ENCODE assay signal across 23 mouse cellular contexts in genomic region chr14:89556245-89556644, GRCm38 (mm10).
DNase-seq lines count a peak whose midpoint lies in the region; ATAC-seq lines count a peak whose summit lies in the region.
"Had no signal": no experiment of that assay in that cellular context is flagged by ENCODE, and none has a peak within 500 bp of the region (broad histone marks: within the 10 kb centered on the region; RNA-seq: fewer than 3 reads in every experiment).

No protein-coding gene starts in this region.

- H3K4me1 ChIP-seq in embryonic facial prominence, embryonic 14.5 days (ENCODE audit: control insufficient read depth, insufficient read depth, low read length) = no peaks in the 10 kb centered on the region
- H3K4me1 ChIP-seq in embryonic facial prominence, embryonic 10.5 days = no peaks in the 10 kb centered on the region
- no peaks in the 10 kb centered on the region for H3K4me1 ChIP-seq in forebrain, embryonic 12.5 days
- no peaks in the 10 kb centered on the region for H3K4me1 ChIP-seq in forebrain, embryonic 15.5 days
- H3K4me1 ChIP-seq in midbrain, embryonic 11.5 days (ENCODE audit: control insufficient read depth, insufficient read depth, low read length) = no peaks in the 10 kb centered on the region
- no peaks in the 10 kb centered on the region for H3K4me1 ChIP-seq in midbrain, embryonic 16.5 days (ENCODE audit: control insufficient read depth, insufficient read depth, low read length)
- H3K4me1 ChIP-seq: embryonic facial prominence, embryonic 13.5 days had no signal

- no peak overlapping the region for H3K9ac ChIP-seq in embryonic facial prominence, embryonic 14.5 days (ENCODE audit: low read depth, low read length)
- no peak overlapping the region for H3K9ac ChIP-seq in forebrain, embryonic 12.5 days
- no peak overlapping the region for H3K9ac ChIP-seq in forebrain, embryonic 15.5 days (replicated peaks)
- no peak overlapping the region for H3K9ac ChIP-seq in midbrain, embryonic 11.5 days (ENCODE audit: low read length)
- no peak overlapping the region for H3K9ac ChIP-seq in midbrain, embryonic 16.5 days (ENCODE audit: low read depth, low read length)
- H3K9ac ChIP-seq: embryonic facial prominence, embryonic 13.5 days; forebrain, postnatal 0 days had no signal

- no peaks in the 10 kb centered on the region for H3K9me3 ChIP-seq in embryonic facial prominence, embryonic 14.5 days (ENCODE audit: control insufficient read depth, low read length)
- H3K9me3 ChIP-seq in embryonic facial prominence, embryonic 10.5 days = no peaks in the 10 kb centered on the region
- H3K9me3 ChIP-seq in forebrain, embryonic 12.5 days = no peaks in the 10 kb centered on the region
- no peaks in the 10 kb centered on the region for H3K9me3 ChIP-seq in forebrain, embryonic 15.5 days
- no peaks in the 10 kb centered on the region for H3K9me3 ChIP-seq in midbrain, embryonic 11.5 days (ENCODE audit: control insufficient read depth, low read length)
- no peaks in the 10 kb centered on the region for H3K9me3 ChIP-seq in midbrain, embryonic 16.5 days (replicated peaks; ENCODE audit: control insufficient read depth, low read length, poor library complexity, severe bottlenecking)
- H3K9me3 ChIP-seq: embryonic facial prominence, embryonic 13.5 days had no signal

- no peaks in the 10 kb centered on the region for H3K27me3 ChIP-seq in embryonic facial prominence, embryonic 14.5 days (replicated peaks; ENCODE audit: control insufficient read depth, insufficient read depth, low read length)
- H3K27me3 ChIP-seq in embryonic facial prominence, embryonic 10.5 days (replicated peaks; ENCODE audit: low read depth, poor library complexity, severe bottlenecking) = no peaks in the 10 kb centered on the region
- H3K27me3 ChIP-seq in forebrain, embryonic 12.5 days = no peaks in the 10 kb centered on the region
- H3K27me3 ChIP-seq in forebrain, embryonic 15.5 days = no peaks in the 10 kb centered on the region
- H3K27me3 ChIP-seq in midbrain, embryonic 11.5 days (ENCODE audit: control insufficient read depth, insufficient read depth, low read length) = no peaks in the 10 kb centered on the region
- no peaks in the 10 kb centered on the region for H3K27me3 ChIP-seq in midbrain, embryonic 16.5 days (ENCODE audit: control insufficient read depth, insufficient read depth, low read depth, low read length)
- H3K27me3 ChIP-seq: CH12.LX; embryonic facial prominence, embryonic 13.5 days; Patski had no signal

- H3K27ac ChIP-seq in embryonic facial prominence, embryonic 14.5 days (replicated peaks; ENCODE audit: low read depth, low read length) = no peak overlapping the region
- no peak overlapping the region for H3K27ac ChIP-seq in embryonic facial prominence, embryonic 10.5 days (replicated peaks)
- no peak overlapping the region for H3K27ac ChIP-seq in forebrain, embryonic 12.5 days
- H3K27ac ChIP-seq in forebrain, embryonic 15.5 days (replicated peaks) = no peak overlapping the region
- H3K27ac ChIP-seq in midbrain, embryonic 11.5 days (ENCODE audit: low read depth, low read length) = no peak overlapping the region
- no peak overlapping the region for H3K27ac ChIP-seq in midbrain, embryonic 16.5 days (ENCODE audit: low read length)
- H3K27ac ChIP-seq: embryonic facial prominence, embryonic 13.5 days had no signal

- ATAC-seq in embryonic facial prominence, embryonic 14.5 days (ENCODE audit: low read depth) = peak; percentile 15; the same call in 1 of the 2 replicates
- 0 out of 2 replicates have a peak, but pooled peaks have one; percentile 33 for ATAC-seq in forebrain, embryonic 12.5 days (ENCODE audit: low FRiP score)
- ATAC-seq in forebrain, embryonic 15.5 days (replicated peaks) = no peak
- peak; percentile 63 for ATAC-seq in midbrain, embryonic 11.5 days (ENCODE audit: low FRiP score)
- ATAC-seq in midbrain, embryonic 16.5 days = no peak
- ATAC-seq: activated CD4-positive, CD25-positive, alpha-beta regulatory T cell, adult 4 months; CD4-positive, CD25-positive, alpha-beta regulatory T cell, adult 4 months; forebrain, embryonic 14.5 days; forebrain, postnatal 0 days; Patski had no signal

- DNase-seq in embryonic facial prominence, embryonic 14.5 days (ENCODE audit: low spot score) = no peak
- no peak for DNase-seq in embryonic facial prominence, embryonic 10.5 days (ENCODE audit: low spot score)
- DNase-seq in midbrain, embryonic 11.5 days (ENCODE audit: low spot score, missing footprints) = no peak
- DNase-seq: adrenal gland, adult 8-10 months; adrenal gland, postnatal 14 days; adrenal gland, postnatal 36 days; B cell, adult 2 months; cerebellum, adult 11-12 months; cerebellum, adult 2 months; cerebellum, adult 9-10 months; cerebellum, postnatal 10 days; cerebellum, postnatal 25 days; forebrain, postnatal 0 days had no signal

- no peak overlapping the region for H3K4me2 ChIP-seq in embryonic facial prominence, embryonic 14.5 days (ENCODE audit: low read depth, low read length)
- H3K4me2 ChIP-seq in forebrain, embryonic 12.5 days = no peak overlapping the region
- H3K4me2 ChIP-seq in forebrain, embryonic 15.5 days (replicated peaks) = no peak overlapping the region
- no peak overlapping the region for H3K4me2 ChIP-seq in midbrain, embryonic 11.5 days
- H3K4me2 ChIP-seq in midbrain, embryonic 16.5 days (ENCODE audit: low read length) = no peak overlapping the region
- H3K4me2 ChIP-seq: embryonic facial prominence, embryonic 13.5 days had no signal

- H3K4me3 ChIP-seq in embryonic facial prominence, embryonic 14.5 days (ENCODE audit: low read depth, low read length) = no peak overlapping the region
- no peak overlapping the region for H3K4me3 ChIP-seq in embryonic facial prominence, embryonic 10.5 days
- no peak overlapping the region for H3K4me3 ChIP-seq in forebrain, embryonic 12.5 days (replicated peaks)
- H3K4me3 ChIP-seq in forebrain, embryonic 15.5 days = no peak overlapping the region
- H3K4me3 ChIP-seq in midbrain, embryonic 11.5 days (ENCODE audit: low read depth, low read length) = no peak overlapping the region
- no peak overlapping the region for H3K4me3 ChIP-seq in midbrain, embryonic 16.5 days (ENCODE audit: low read depth, low read length)
- H3K4me3 ChIP-seq: embryonic facial prominence, embryonic 13.5 days had no signal

- no peaks in the 10 kb centered on the region for H3K36me3 ChIP-seq in embryonic facial prominence, embryonic 14.5 days (ENCODE audit: control insufficient read depth, insufficient read depth, low read length)
- no peaks in the 10 kb centered on the region for H3K36me3 ChIP-seq in embryonic facial prominence, embryonic 10.5 days (replicated peaks)
- H3K36me3 ChIP-seq in forebrain, embryonic 12.5 days (replicated peaks) = no peaks in the 10 kb centered on the region
- no peaks in the 10 kb centered on the region for H3K36me3 ChIP-seq in forebrain, embryonic 15.5 days
- no peaks in the 10 kb centered on the region for H3K36me3 ChIP-seq in midbrain, embryonic 11.5 days (ENCODE audit: control insufficient read depth, insufficient read depth, low read length)
- H3K36me3 ChIP-seq in midbrain, embryonic 16.5 days (ENCODE audit: control insufficient read depth, insufficient read depth, low read length) = no peaks in the 10 kb centered on the region
- H3K36me3 ChIP-seq: embryonic facial prominence, embryonic 13.5 days; G1E had no signal

- WGBS in embryonic facial prominence, embryonic 14.5 days = 65% methylated on average over 2 of the region's 2 CpGs
- 56% methylated on average over 2 of the region's 2 CpGs for WGBS in embryonic facial prominence, embryonic 10.5 days
- WGBS in forebrain, embryonic 12.5 days = 44% methylated on average over 2 of the region's 2 CpGs
- whole genome bisulfite sequencing in forebrain, embryonic 15.5 days = 29% methylated on average over 2 of the region's 2 CpGs
- WGBS in midbrain, embryonic 11.5 days = 45% methylated on average over 2 of the region's 2 CpGs
- 45% methylated on average over 2 of the region's 2 CpGs for WGBS in midbrain, embryonic 16.5 days

Comparison
In these comparisons a context has a peak if more than half of its experiments do, and no peak if none do; other contexts are left out.
1. ATAC-seq: peak in embryonic facial prominence, embryonic 14.5 days (single experiment), forebrain, embryonic 12.5 days (single experiment) and midbrain, embryonic 11.5 days (single experiment); none in forebrain, embryonic 15.5 days (single experiment) and midbrain, embryonic 16.5 days (single experiment).